Mouse (Mus musculus): ENCODE measurements around the gene Aspg. TPM values are rescaled to one million over a fixed set of nuclear protein-coding genes. Genes with fewer than 3 reads are reported as not detected.

Aspg gene
- polyA plus RNA-seq, 1 experiment from 2014 or later = 1.6 TPM

- WGBS = 16% methylated on average over 13 of the region's 13 CpGs
- no peaks in the 10 kb centered on the region for H3K9me3 ChIP-seq (ENCODE audit: low read depth, low read length)
- peak; percentile 48; the same call in 1 of the 2 replicates for ATAC-seq (ENCODE audit: insufficient read depth)
- TF ChIP-seq CTCF (IDR thresholded peaks at IDR 0.05; ENCODE audit: low read depth) = no peak
- no peak overlapping the region for H3K9ac ChIP-seq
- DNase-seq = no peak
- H3K4me3 ChIP-seq (ENCODE audit: low read depth, low read length) = no peak overlapping the region
- no peaks in the 10 kb centered on the region for H3K27me3 ChIP-seq (ENCODE audit: insufficient read depth, low read length)
- no peak overlapping the region for H3K27ac ChIP-seq (ENCODE audit: low read depth)
- no peaks in the 10 kb centered on the region for H3K36me3 ChIP-seq (ENCODE audit: insufficient read depth)
- H3K4me1 ChIP-seq (ENCODE audit: insufficient read depth) = no peaks in the 10 kb centered on the region
- no peak overlapping the region for H3K4me2 ChIP-seq
Observed at GRCm38 (mm10) chr12:112112686-112113396, 6.4 kb downstream of the Aspg start.

GRCm38 (mm10) chr12:112113710-112114109 is 7.2 kb downstream of the Aspg start:
- DNase-seq (peak; percentile 92), ATAC-seq (ENCODE audit: insufficient read depth) (peak; percentile 66)
- 13% methylated on average over 7 of the region's 7 CpGs for WGBS
- Histone ChIP-seq H3K4me1 (ENCODE audit: insufficient read depth) (no peaks in the 10 kb centered on the region), H3K4me3 (ENCODE audit: low read depth, low read length) (no peak overlapping the region), H3K36me3 (ENCODE audit: insufficient read depth) (no peaks in the 10 kb centered on the region), H3K9me3 (ENCODE audit: low read depth, low read length) (no peaks in the 10 kb centered on the region), H3K9ac (no peak overlapping the region), H3K27me3 (ENCODE audit: insufficient read depth, low read length) (no peaks in the 10 kb centered on the region), H3K4me2 (no peak overlapping the region), H3K27ac (ENCODE audit: low read depth) (no peak overlapping the region)
- TF ChIP-seq CTCF (IDR thresholded peaks at IDR 0.05; ENCODE audit: low read depth) = peak; percentile 99

GRCm38 (mm10) chr12:112117006-112117405 is 10.5 kb downstream of the Aspg start:
- Histone ChIP-seq H3K27me3 (ENCODE audit: insufficient read depth, low read length) (no peaks in the 10 kb centered on the region), H3K4me3 (ENCODE audit: low read depth, low read length) (no peak overlapping the region), H3K9ac (no peak overlapping the region)

GRCm38 (mm10) chr12:112117649-112118048 is 11.2 kb downstream of the Aspg start:
- Histone ChIP-seq H3K27ac (ENCODE audit: low read depth) (no peak overlapping the region), H3K9me3 (ENCODE audit: low read depth, low read length) (no peaks in the 10 kb centered on the region), H3K36me3 (ENCODE audit: insufficient read depth) (no peaks in the 10 kb centered on the region), H3K9ac (no peak overlapping the region), H3K4me2 (no peak overlapping the region), H3K27me3 (ENCODE audit: insufficient read depth, low read length) (no peaks in the 10 kb centered on the region), H3K4me3 (ENCODE audit: low read depth, low read length) (no peak overlapping the region), H3K4me1 (ENCODE audit: insufficient read depth) (no peaks in the 10 kb centered on the region)
- no peak for TF ChIP-seq CTCF (IDR thresholded peaks at IDR 0.05; ENCODE audit: low read depth)
- 71% methylated on average over 7 of the region's 7 CpGs for WGBS
- ATAC-seq (ENCODE audit: insufficient read depth) (no peak), DNase-seq (no peak)

More at GRCm38 (mm10) chr12:112117006-112117405, 10.5 kb downstream of the Aspg start:
- WGBS = 81% methylated on average over 5 of the region's 5 CpGs
- ATAC-seq (ENCODE audit: insufficient read depth) = no peak
- Histone ChIP-seq H3K36me3 (ENCODE audit: insufficient read depth) (no peaks in the 10 kb centered on the region), H3K4me2 (no peak overlapping the region), H3K9me3 (ENCODE audit: low read depth, low read length) (no peaks in the 10 kb centered on the region), H3K4me1 (ENCODE audit: insufficient read depth) (no peaks in the 10 kb centered on the region), H3K27ac (ENCODE audit: low read depth) (no peak overlapping the region)
- DNase-seq = no peak
- no peak for TF ChIP-seq CTCF (IDR thresholded peaks at IDR 0.05; ENCODE audit: low read depth)

- Histone ChIP-seq H3K4me3 (ENCODE audit: low read depth, low read length) (no peak overlapping the region), H3K4me1 (ENCODE audit: insufficient read depth) (no peaks in the 10 kb centered on the region), H3K27me3 (ENCODE audit: insufficient read depth, low read length) (no peaks in the 10 kb centered on the region), H3K27ac (ENCODE audit: low read depth) (no peak overlapping the region), H3K4me2 (no peak overlapping the region), H3K9me3 (ENCODE audit: low read depth, low read length) (no peaks in the 10 kb centered on the region), H3K36me3 (ENCODE audit: insufficient read depth) (no peaks in the 10 kb centered on the region), H3K9ac (no peak overlapping the region)
- TF ChIP-seq CTCF (IDR thresholded peaks at IDR 0.05; ENCODE audit: low read depth) = no peak
- ATAC-seq (ENCODE audit: insufficient read depth) (no peak), DNase-seq (no peak)
- WGBS = 60% methylated on average over 3 of the region's 3 CpGs
Observed at GRCm38 (mm10) chr12:112121188-112121587, 14.7 kb downstream of the Aspg start.

GRCm38 (mm10) chr12:112125903-112126302 is 19.4 kb downstream of the Aspg start:
- ATAC-seq (ENCODE audit: insufficient read depth) (peak; percentile 13; the same call in 1 of the 2 replicates), DNase-seq (peak; percentile 57)
- Histone ChIP-seq H3K9me3 (ENCODE audit: low read depth, low read length) (no peaks in the 10 kb centered on the region), H3K36me3 (ENCODE audit: insufficient read depth) (no peaks in the 10 kb centered on the region), H3K27ac (ENCODE audit: low read depth) (no peak overlapping the region), H3K27me3 (ENCODE audit: insufficient read depth, low read length) (peaks cover 6% of the 10 kb centered on the region), H3K9ac (no peak overlapping the region), H3K4me1 (ENCODE audit: insufficient read depth) (0 out of 2 replicates have a peak, but pooled peaks cover 3% of the 10 kb centered on the region), H3K4me2 (no peak overlapping the region), H3K4me3 (ENCODE audit: low read depth, low read length) (no peak overlapping the region)
- TF ChIP-seq CTCF (IDR thresholded peaks at IDR 0.05; ENCODE audit: low read depth) = no peak
- 51% methylated on average over 14 of the region's 14 CpGs for WGBS

- Histone ChIP-seq H3K4me1 (ENCODE audit: insufficient read depth) (0 out of 2 replicates have a peak, but pooled peaks cover 3% of the 10 kb centered on the region), H3K4me3 (ENCODE audit: low read depth, low read length) (no peak overlapping the region), H3K4me2 (no peak overlapping the region), H3K27me3 (ENCODE audit: insufficient read depth, low read length) (peaks cover 16% of the 10 kb centered on the region), H3K36me3 (ENCODE audit: insufficient read depth) (no peaks in the 10 kb centered on the region), H3K9ac (no peak overlapping the region), H3K9me3 (ENCODE audit: low read depth, low read length) (no peaks in the 10 kb centered on the region), H3K27ac (ENCODE audit: low read depth) (no peak overlapping the region)
- ATAC-seq (ENCODE audit: insufficient read depth) = no peak
- peak; percentile 24; the same call in 1 of the 2 replicates for TF ChIP-seq CTCF (IDR thresholded peaks at IDR 0.05; ENCODE audit: low read depth)
- WGBS = 56% methylated on average over 14 of the region's 14 CpGs
- DNase-seq = no peak
Observed at GRCm38 (mm10) chr12:112126931-112127635, 20.6 kb downstream of the Aspg start.

Data from lung, embryonic 14.5 days (tissue).